Mouse (Mus musculus) forebrain, postnatal 0 days (tissue): ENCODE data around the gene Mrps21. TPM values are rescaled to one million over a fixed set of nuclear protein-coding genes. Genes with fewer than 3 reads are reported as not detected.

ENCODE experiments used
- ATAC-seq: fragments of 200-750 bp; cut with Nextera tagmentation; 2 replicates; pipeline ENCODE4 v1.8.0; 2017; ENCODE audit warnings: mild to moderate bottlenecking, moderate library complexity
- DNase-seq: peaks from one replicate; pipeline ENCODE4 v3.0.0-alpha.2; 2015
- H3K27ac ChIP-seq: fragments of 300-500 bp; sonication (generic); 2 replicates; pipeline ENCODE4 v1.5.1; 2014; ENCODE audit warnings: low read depth, mild to moderate bottlenecking, antibody characterized with exemption, low read length, moderate library complexity, mixed read lengths
- H3K27me3 ChIP-seq: fragments of 300-500 bp; sonication (generic); 2 replicates; pipeline ENCODE4 v1.6.1; 2014; ENCODE audit warnings: mild to moderate bottlenecking, low read length, mixed read lengths; ENCODE audit not compliant: insufficient read depth
- H3K36me3 ChIP-seq: fragments of 300-500 bp; sonication (generic); 2 replicates; pipeline ENCODE4 v1.6.1; 2014; ENCODE audit warnings: mild to moderate bottlenecking, moderate library complexity; ENCODE audit not compliant: insufficient read depth
- H3K4me1 ChIP-seq: fragments of 300-500 bp; sonication (generic); 2 replicates; pipeline ENCODE4 v1.6.1; 2014; ENCODE audit warnings: antibody characterized with exemption; ENCODE audit not compliant: insufficient read depth
- H3K4me2 ChIP-seq: fragments of 300-500 bp; sonication (generic); 2 replicates; pipeline ENCODE4 v1.6.1; 2014; ENCODE audit warnings: low read depth, mild to moderate bottlenecking, moderate library complexity
- H3K4me3 ChIP-seq: fragments of 300-500 bp; sonication (generic); 2 replicates; pipeline ENCODE4 v1.5.1; 2014; ENCODE audit warnings: low read depth, low read length, mixed read lengths
- H3K9ac ChIP-seq: fragments of 300-500 bp; sonication (generic); 2 replicates; pipeline ENCODE4 v1.6.1; 2014; ENCODE audit warnings: mild to moderate bottlenecking
- H3K9me3 ChIP-seq: fragments of 300-500 bp; sonication (generic); 2 replicates; pipeline ENCODE4 v1.6.1; 2016; ENCODE audit warnings: low read length
- CTCF ChIP-seq: sonication (generic); IDR thresholded peaks from 2 replicates; pipeline ENCODE4 v1.5.1; 2016; ENCODE audit warnings: antibody characterized with exemption, control low read depth, low read depth
- whole genome bisulfite sequencing: fragments of 180-500 bp; shearing (Covaris S2); extraction: QIAGEN DNeasy Blood & Tissue Kit; methylation state at CpG from one replicate; pipeline ENCODE4 v1.1.7; 2014; 5-methylcytosine and 5-hydroxymethylcytosine counted together
- polyA plus RNA-seq: library from polyadenylated mRNA; unstranded; fragments of >200 nt; fragmentation: Nextera tagmentation; extraction: Ambion mirVana; gene quantifications from 2 replicates; pipeline ENCODE4 v1.2.1, GENCODE M21; 2015
- total RNA-seq: library from RNA; depleted of rRNA; stranded (reverse); fragments of >200 nt; gene quantifications from 2 replicates; pipeline ENCODE4 v1.2.3, GENCODE M21; 2014

The Mrps21 gene
- total and polyA plus RNA-seq, 2 experiments from 2014 or later = 113 to 251 TPM

DNA sequence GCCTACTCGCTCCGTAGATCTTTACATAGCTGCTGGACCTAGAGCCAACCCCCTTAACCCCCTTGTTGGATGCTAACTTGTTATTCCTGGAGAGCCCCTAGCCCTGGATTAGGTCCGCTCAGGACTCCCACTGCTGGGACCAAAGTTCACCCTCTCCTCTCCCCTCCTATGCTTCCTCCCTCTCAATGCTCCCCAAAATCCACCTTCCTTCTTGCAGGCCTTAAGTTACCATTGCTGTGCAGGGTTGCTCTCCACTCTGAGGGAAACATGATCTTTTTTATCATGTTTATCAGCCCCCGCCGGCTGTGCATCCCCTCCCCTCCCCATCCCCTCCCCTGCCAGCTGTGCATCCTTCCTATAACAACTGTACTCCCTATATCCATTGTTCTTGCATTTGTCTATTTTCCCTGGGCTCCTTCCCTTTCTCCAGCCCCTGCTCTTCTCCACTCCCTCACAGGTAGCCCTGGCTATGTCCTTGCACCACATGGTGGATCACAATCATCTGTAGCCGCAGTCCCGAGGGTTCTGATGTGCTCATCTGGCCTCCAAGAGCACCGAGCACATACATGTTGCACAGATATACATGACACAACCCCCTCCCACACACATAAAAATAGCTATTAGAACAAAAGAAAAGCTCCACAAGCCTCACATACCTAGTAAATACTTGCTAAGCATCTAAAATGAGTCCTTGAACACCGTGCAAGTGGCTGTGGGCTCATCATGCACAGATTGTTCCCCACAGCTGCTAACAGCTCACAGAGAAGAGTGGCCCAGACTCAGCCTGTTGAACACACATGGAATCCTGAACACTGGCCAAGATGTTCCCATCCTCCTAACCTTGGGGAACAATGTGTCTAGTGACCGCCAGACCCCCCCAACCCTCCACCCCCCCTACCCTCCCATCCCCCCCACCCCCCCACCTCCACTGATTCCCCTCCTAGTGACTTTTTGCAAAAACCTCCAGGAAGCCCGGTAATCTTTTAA is 21.0 kb upstream of the Mrps21 start:
- peaks cover 8% of the 10 kb centered on the region for H3K4me1 ChIP-seq
- H3K9me3 ChIP-seq = no peaks in the 10 kb centered on the region
- no peaks in the 10 kb centered on the region for H3K27me3 ChIP-seq
- peak overlapping the region; percentile 57; the same call in 1 of the 2 replicates for H3K4me2 ChIP-seq
- H3K27ac ChIP-seq = peak overlapping the region; percentile 45; the same call in 1 of the 2 replicates
- TF ChIP-seq CTCF = no peak
- 0 out of 2 replicates have a peak, but pooled peaks cover under 1% of the 10 kb centered on the region for H3K36me3 ChIP-seq
- ATAC-seq (no peak), DNase-seq (no peak)
- WGBS = 46% methylated on average over 11 of the region's 11 CpGs
- no peak overlapping the region for H3K4me3 ChIP-seq
- H3K9ac ChIP-seq = no peak overlapping the region

GRCm38 (mm10) chr3:95891211-95892065 is 20.1 kb upstream of the Mrps21 start, which contains the start of gene BC028528:
BC028528 (minus strand) TSS chr3:95892005.
- 31% methylated on average over 12 of the region's 12 CpGs for WGBS
- Histone ChIP-seq H3K9me3 (no peaks in the 10 kb centered on the region), H3K27me3 (no peaks in the 10 kb centered on the region), H3K27ac (peak within 1 kb of the TSS; percentile 45; the same call in 1 of the 2 replicates), H3K9ac (no peak within 1 kb of the TSS), H3K4me2 (no peak within 1 kb of the TSS), H3K4me3 (no peak within 1 kb of the TSS), H3K36me3 (no peaks in the 10 kb centered on the region), H3K4me1 (peaks cover 8% of the 10 kb centered on the region)
- DNase-seq (no peak), ATAC-seq (no peak)
- TF ChIP-seq CTCF = no peak

- Histone ChIP-seq H3K4me3 (no peak overlapping the region), H3K4me1 (peaks cover 5% of the 10 kb centered on the region; the same call in 1 of the 2 replicates), H3K9me3 (no peaks in the 10 kb centered on the region), H3K27ac (no peak overlapping the region), H3K27me3 (no peaks in the 10 kb centered on the region), H3K36me3 (no peaks in the 10 kb centered on the region), H3K9ac (no peak overlapping the region), H3K4me2 (no peak overlapping the region)
- DNase-seq (no peak), ATAC-seq (no peak)
- 83% methylated on average over 3 of the region's 3 CpGs for WGBS
- no peak for TF ChIP-seq CTCF
Measured at GRCm38 (mm10) chr3:95889664-95890063, 18.3 kb upstream of the Mrps21 start.

- no peak for ATAC-seq
- TF ChIP-seq CTCF = no peak
- Histone ChIP-seq H3K4me1 (no peaks in the 10 kb centered on the region; the same call in 1 of the 2 replicates), H3K4me3 (no peak overlapping the region), H3K36me3 (no peaks in the 10 kb centered on the region), H3K27me3 (no peaks in the 10 kb centered on the region), H3K4me2 (no peak overlapping the region), H3K9me3 (no peaks in the 10 kb centered on the region), H3K27ac (no peak overlapping the region), H3K9ac (no peak overlapping the region)
- WGBS = 85% methylated on average over 4 of the region's 4 CpGs
- no peak for DNase-seq
Measured at GRCm38 (mm10) chr3:95887596-95887995, 16.3 kb upstream of the Mrps21 start.

DNA sequence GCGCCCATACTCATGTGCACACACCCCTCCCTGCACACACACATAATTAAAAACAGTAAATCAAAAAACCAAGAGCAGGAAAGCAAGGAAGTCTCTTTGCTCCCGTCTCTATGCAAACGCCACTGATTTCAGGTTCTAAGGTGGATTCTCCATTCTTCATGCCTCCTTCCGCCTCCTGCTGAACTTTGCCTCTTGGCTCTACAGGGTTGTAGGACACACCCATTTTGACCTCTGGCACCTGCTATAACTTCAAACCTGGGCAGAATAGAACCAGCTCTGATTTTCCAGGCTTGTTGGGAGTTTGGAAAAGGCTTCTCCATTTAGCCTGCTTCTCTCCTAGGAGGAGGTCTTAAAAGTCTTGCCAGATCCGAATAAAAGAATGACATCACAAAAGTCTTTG is 13.1 kb upstream of the Mrps21 start:
- no peaks in the 10 kb centered on the region for H3K36me3 ChIP-seq
- no peak for ATAC-seq
- no peak overlapping the region for H3K4me2 ChIP-seq
- H3K27ac ChIP-seq = no peak overlapping the region
- no peaks in the 10 kb centered on the region for H3K27me3 ChIP-seq
- WGBS = 80% methylated on average over 5 of the region's 5 CpGs
- no peaks in the 10 kb centered on the region for H3K9me3 ChIP-seq
- no peak overlapping the region for H3K9ac ChIP-seq
- no peak for TF ChIP-seq CTCF
- DNase-seq = no peak
- H3K4me3 ChIP-seq = no peak overlapping the region
- H3K4me1 ChIP-seq = peaks cover 5% of the 10 kb centered on the region; the same call in 1 of the 2 replicates

DNA sequence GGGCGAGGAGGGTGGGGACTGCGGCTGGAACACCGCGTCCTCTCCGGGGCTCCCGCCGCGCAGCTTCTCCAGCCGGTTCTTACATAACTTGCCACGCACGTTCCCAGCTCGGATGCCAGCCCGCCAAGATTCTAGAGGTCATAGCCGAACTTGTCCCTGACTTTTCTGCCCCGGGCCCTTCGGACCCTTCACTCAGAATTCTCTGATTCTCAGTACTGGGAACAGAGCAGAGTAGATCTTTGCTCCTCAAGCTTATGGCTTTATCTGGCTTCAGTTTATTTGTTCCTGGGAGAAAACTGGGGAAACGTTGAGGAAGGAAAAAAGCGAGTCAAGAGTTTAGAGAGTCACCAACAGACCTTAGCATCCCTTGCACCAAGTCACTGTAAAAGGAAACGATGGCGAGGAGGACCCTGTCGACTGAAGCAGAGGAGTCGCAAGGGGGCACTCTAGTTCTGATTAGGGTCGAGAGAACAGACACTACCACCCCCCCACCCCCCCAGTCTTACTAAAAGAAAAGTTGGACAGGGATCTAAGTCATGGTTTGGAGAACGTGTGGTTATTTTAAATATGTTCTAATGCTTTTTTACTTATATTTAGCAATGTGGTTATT is 11.6 kb upstream of the Mrps21 start:
- peak overlapping the region; percentile 79 for H3K4me2 ChIP-seq

More for the DNA sequence above, 11.6 kb upstream of the Mrps21 start:
- TF ChIP-seq CTCF = peak; percentile 56
- Histone ChIP-seq H3K27me3 (no peaks in the 10 kb centered on the region), H3K36me3 (no peaks in the 10 kb centered on the region), H3K4me3 (peak overlapping the region; percentile 43), H3K4me1 (peaks cover 5% of the 10 kb centered on the region; the same call in 1 of the 2 replicates), H3K9ac (peak overlapping the region; percentile 19; the same call in 1 of the 2 replicates), H3K9me3 (no peaks in the 10 kb centered on the region), H3K27ac (no peak overlapping the region)
- WGBS = 3% methylated on average over 24 of the region's 24 CpGs
- ATAC-seq (no peak), DNase-seq (peak; percentile 59)
